Mouse (Mus musculus) layer of hippocampus, postnatal 25 days (tissue): ENCODE measurements around the gene Klhl25. TPM values are rescaled to one million over a fixed set of nuclear protein-coding genes. Genes with fewer than 3 reads are reported as not detected.
"Not testable (repeated sequence)": the region's sequence is repeated elsewhere in the genome, so short reads cannot be mapped to it uniquely, and the experiment has no call there.

Experiments used
- DNase-seq, 2 experiments: peaks; one replicate each; pipeline ENCODE4 v3.0.0; 2022; ENCODE audit warnings: mixed read lengths in 2 of 2, low spot score in 1 of 2; ENCODE audit errors: extremely low spot score in 1 of 2
- total RNA-seq, 2 experiments: library from RNA; stranded (reverse); gene quantifications; 2 replicates each; pipeline ENCODE4 v1.2.3; 2021

The Klhl25 gene
- total RNA-seq, 2 experiments from 2014 or later: 8.5 to 11.2 TPM

GRCm38 (mm10) chr7:75872255-75872654 is 24.1 kb downstream of the Klhl25 start:
- DNase-seq: no peak

- no peak for DNase-seq
These were observed 24.6 kb downstream of the Klhl25 start for GRCm38 (mm10) chr7:75872697-75873096.

- DNase-seq: no peak
These were observed 25.1 kb downstream of the Klhl25 start for GRCm38 (mm10) chr7:75873216-75873615.

GRCm38 (mm10) chr7:75873746-75874145 is 25.6 kb downstream of the Klhl25 start:
- no peak for DNase-seq

- not testable (repeated sequence) for DNase-seq
These were observed 31.3 kb downstream of the Klhl25 start for GRCm38 (mm10) chr7:75879436-75879835.

GRCm38 (mm10) chr7:75880236-75880635 is 32.1 kb downstream of the Klhl25 start:
- no peak for DNase-seq

- DNase-seq: peak; percentile 74 to 94
These were observed 32.5 kb downstream of the Klhl25 start for GRCm38 (mm10) chr7:75880650-75881049.

GRCm38 (mm10) chr7:75881376-75881775 is 33.3 kb downstream of the Klhl25 start:
- no peak for DNase-seq

GRCm38 (mm10) chr7:75881791-75882190 is 33.7 kb downstream of the Klhl25 start:
- no peak for DNase-seq

GRCm38 (mm10) chr7:75891466-75891865 is 43.4 kb downstream of the Klhl25 start:
- DNase-seq: no peak

- DNase-seq: no peak
These were observed 44.6 kb downstream of the Klhl25 start for GRCm38 (mm10) chr7:75892737-75893136.

- no peak for DNase-seq
These were observed 45.6 kb downstream of the Klhl25 start for GRCm38 (mm10) chr7:75893709-75894108.

- no peak for DNase-seq
These were observed 48.9 kb downstream of the Klhl25 start for GRCm38 (mm10) chr7:75897041-75897440.

- no peak for DNase-seq
These were observed 51.0 kb downstream of the Klhl25 start for GRCm38 (mm10) chr7:75899102-75899501.

GRCm38 (mm10) chr7:75899517-75899916 is 51.4 kb downstream of the Klhl25 start:
- DNase-seq: no peak

GRCm38 (mm10) chr7:75899954-75900353 is 51.8 kb downstream of the Klhl25 start:
- DNase-seq: no peak

GRCm38 (mm10) chr7:75905145-75905544 is 57.0 kb downstream of the Klhl25 start:
- DNase-seq: no peak

- peak; percentile 32 to 50 for DNase-seq
These were observed 62.0 kb downstream of the Klhl25 start for GRCm38 (mm10) chr7:75910035-75910651.

- no peak for DNase-seq
These were observed 62.5 kb downstream of the Klhl25 start for GRCm38 (mm10) chr7:75910652-75911035.

- peak; percentile 78 to 89 for DNase-seq
These were observed 65.8 kb downstream of the Klhl25 start for GRCm38 (mm10) chr7:75913952-75914351.

GRCm38 (mm10) chr7:75915550-75915949 is 67.4 kb downstream of the Klhl25 start:
- not testable (repeated sequence) for DNase-seq

GRCm38 (mm10) chr7:75917662-75918061 is 69.6 kb downstream of the Klhl25 start:
- DNase-seq: no peak

- not testable (repeated sequence) for DNase-seq
These were observed 71.6 kb downstream of the Klhl25 start for GRCm38 (mm10) chr7:75919745-75920144.
